Mouse (Mus musculus) ovary, adult 2 months (tissue): Measurements from ENCODE around the gene Gjd3. TPM values are rescaled to one million over a fixed set of nuclear protein-coding genes. Genes with fewer than 3 reads are reported as not detected.

ENCODE experiments used
- polyA plus RNA-seq: library from polyadenylated mRNA; depleted of rRNA; stranded (reverse); fragments of >200 nt; gene quantifications from 2 replicates; pipeline ENCODE4 v1.2.3, GENCODE M21; 2012; rRNA removed

Gjd3 gene
- 8.9 and 10.3 TPM in 2 replicates for polyA plus RNA-seq

DNA sequence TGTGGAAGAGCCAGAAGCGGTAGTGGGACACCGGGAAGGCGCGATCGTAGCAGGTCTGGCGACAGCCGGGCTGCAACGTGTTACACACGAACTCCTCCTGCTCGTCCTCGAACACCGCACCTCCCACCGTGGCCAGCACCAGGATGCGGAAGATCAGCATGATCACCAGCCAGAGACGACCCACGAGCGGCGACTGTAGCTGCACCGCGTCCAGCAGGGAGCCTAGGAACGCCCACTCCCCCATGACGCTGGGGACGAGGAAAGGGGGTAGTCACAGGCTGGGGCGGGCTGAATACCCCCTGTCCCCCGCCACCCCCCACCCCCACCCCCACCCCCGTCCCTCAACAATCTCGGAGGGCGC, at the start of gene Gjd3:
TSS of gene Gjd3 (minus strand) at position 244 of the 361 bp plus-strand sequence.

DNA sequence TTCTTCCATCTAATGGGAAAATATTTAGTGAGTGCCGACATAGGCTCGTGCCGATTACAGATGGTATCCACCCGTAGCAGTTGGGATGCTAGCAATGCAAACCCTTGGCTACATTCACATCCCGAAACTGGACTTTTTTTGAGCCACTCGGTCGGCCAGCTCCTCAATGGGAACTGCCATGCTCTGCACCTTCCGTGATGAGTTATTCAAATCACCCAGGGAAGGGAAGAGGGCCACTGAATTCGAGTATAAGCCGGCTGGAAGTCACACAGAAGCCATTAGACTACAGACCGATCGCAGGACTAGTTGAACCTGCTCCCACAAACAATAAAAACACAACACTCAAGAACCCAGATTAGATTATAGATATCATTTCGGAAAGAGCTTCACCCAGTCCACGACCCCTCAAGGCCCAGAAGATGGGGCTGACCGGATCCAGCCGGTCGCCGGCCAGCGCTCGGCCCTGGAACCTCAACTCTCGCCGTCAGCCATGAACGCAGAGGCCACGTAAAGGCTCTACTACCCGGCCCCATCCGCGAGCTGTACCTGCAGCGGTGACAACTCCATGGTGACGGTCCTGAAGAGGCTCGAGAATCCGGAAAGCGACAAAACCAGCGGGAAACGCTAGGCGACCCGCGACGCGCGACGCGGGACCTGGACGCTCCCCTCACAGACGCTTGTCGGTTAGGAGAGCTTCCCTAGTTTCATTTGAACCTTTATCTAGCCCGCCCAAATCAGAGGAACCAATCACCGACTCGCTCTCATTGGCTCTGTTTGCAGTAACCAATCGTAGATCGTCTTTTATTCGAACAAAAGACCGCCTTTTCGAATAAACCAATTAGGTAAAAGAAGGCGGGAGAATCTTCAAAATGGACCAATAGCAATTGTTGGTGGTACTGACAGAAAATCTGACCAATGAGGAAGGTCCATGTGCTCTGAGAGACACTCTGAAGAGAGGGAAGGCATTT, 41.0 kb upstream of the Gjd3 start, which contains the start of gene Top2a:
TSS of gene Top2a (minus strand) at position 690 of the 968 bp plus-strand sequence.

Other genes starting within 250 kb of the Gjd3 start
- gene Thra, start 242.4 kb downstream of the Gjd3 start, polyA plus RNA-seq, result 163 and 173 TPM in 2 replicates
- 87.5 and 140 TPM in 2 replicates for gene Nr1d1, start 207.7 kb downstream of the Gjd3 start, polyA plus RNA-seq
- 49.3 and 78.6 TPM in 2 replicates for gene Msl1, start 187.5 kb downstream of the Gjd3 start, polyA plus RNA-seq
- gene Casc3, start 178.1 kb downstream of the Gjd3 start, polyA plus RNA-seq, result 31.6 and 37.1 TPM in 2 replicates
- 11.5 and 11.6 TPM in 2 replicates for gene Rapgefl1, start 146.2 kb downstream of the Gjd3 start, polyA plus RNA-seq
- 6.4 and 11.7 TPM in 2 replicates for gene Wipf2, start 119.4 kb downstream of the Gjd3 start, polyA plus RNA-seq
- gene Cdc6, start 75.2 kb downstream of the Gjd3 start, polyA plus RNA-seq, result 0.87 and 1.4 TPM in 2 replicates
- 51.4 and 54.5 TPM in 2 replicates for gene Rara, start 55.2 kb downstream of the Gjd3 start, polyA plus RNA-seq
- gene Top2a, start 41.2 kb upstream of the Gjd3 start, polyA plus RNA-seq, result 4.4 and 5.2 TPM in 2 replicates
- gene Igfbp4, start 58.2 kb upstream of the Gjd3 start, polyA plus RNA-seq, result 537 and 612 TPM in 2 replicates
- gene Tns4, start 106.3 kb upstream of the Gjd3 start, polyA plus RNA-seq, result 5.7 and 8.8 TPM in 2 replicates
- 1.5 and 1.7 TPM in 2 replicates for gene Ccr7, start 172.1 kb upstream of the Gjd3 start, polyA plus RNA-seq
- gene Smarce1, start 248.0 kb upstream of the Gjd3 start, polyA plus RNA-seq, result 21.4 and 22.0 TPM in 2 replicates